Mouse (Mus musculus): ENCODE results near the gene Cnnm4.

GRCm38 (mm10) chr1:36508238-36508637, 36.8 kb downstream of the Cnnm4 start:
- TF ChIP-seq TAL1 (IDR thresholded peaks at IDR 0.05; ENCODE audit: low read length), result no peak
- no peak for TF ChIP-seq GATA1 (IDR thresholded peaks at IDR 0.05; ENCODE audit: low read length)
